Mouse (Mus musculus) embryonic facial prominence, embryonic 14.5 days (tissue): ENCODE measurements at regions not wholly inside any gene's neighbourhood (a gene's known extent, or its start where the extent isn't known, plus 50 kb on each side); places are given as distances from the start of the nearest gene placed in this dataset.
"Not testable (repeated sequence)": the region's sequence is repeated elsewhere in the genome, so short reads cannot be mapped to it uniquely, and the experiment has no call there.

Experiments
- ATAC-seq: fragments of 200-750 bp; cut with Nextera tagmentation; 2 replicates; pipeline ENCODE4 v1.8.0; 2017; ENCODE audit warnings: low read depth, moderate number of reproducible peaks, moderate TSS enrichment
- DNase-seq: peaks from one replicate; pipeline ENCODE4 v3.0.0-alpha.2; 2015; ENCODE audit warnings: low spot score
- H3K27ac ChIP-seq: fragments of 300-500 bp; sonication (generic); replicated peaks from 2 replicates; pipeline ENCODE4 v1.5.1; 2014; ENCODE audit warnings: low read depth, mild to moderate bottlenecking, low read length, moderate library complexity
- H3K27me3 ChIP-seq: fragments of 300-500 bp; sonication (generic); replicated peaks from 2 replicates; pipeline ENCODE4 v1.6.1; 2014; ENCODE audit warnings: low read length; ENCODE audit not compliant: control insufficient read depth, insufficient read depth
- H3K36me3 ChIP-seq: fragments of 300-500 bp; sonication (generic); 2 replicates; pipeline ENCODE4 v1.6.1; 2014; ENCODE audit warnings: low read length, mixed read lengths; ENCODE audit not compliant: control insufficient read depth, insufficient read depth
- H3K4me1 ChIP-seq: fragments of 300-500 bp; sonication (generic); 2 replicates; pipeline ENCODE4 v1.6.1; 2014; ENCODE audit warnings: antibody characterized with exemption, low read length; ENCODE audit not compliant: control insufficient read depth, insufficient read depth
- H3K4me2 ChIP-seq: fragments of 300-500 bp; sonication (generic); 2 replicates; pipeline ENCODE4 v1.6.1; 2014; ENCODE audit warnings: low read depth, mild to moderate bottlenecking, low read length, moderate library complexity, mixed read lengths
- H3K4me3 ChIP-seq: fragments of 300-500 bp; sonication (generic); 2 replicates; pipeline ENCODE4 v1.5.1; 2014; ENCODE audit warnings: low read depth, mild to moderate bottlenecking, low read length
- H3K9ac ChIP-seq: fragments of 300-500 bp; sonication (generic); 2 replicates; pipeline ENCODE4 v1.6.1; 2014; ENCODE audit warnings: low read depth, mild to moderate bottlenecking, low read length, moderate library complexity, mixed read lengths
- H3K9me3 ChIP-seq: fragments of 300-500 bp; sonication (generic); 2 replicates; pipeline ENCODE4 v1.6.1; 2016; ENCODE audit warnings: low read length; ENCODE audit not compliant: control insufficient read depth
- WGBS: fragments of 180-500 bp; shearing (Covaris S2); extraction: QIAGEN DNeasy Blood & Tissue Kit; methylation state at CpG from one replicate; pipeline ENCODE4 v1.1.7; 2014; 5-methylcytosine and 5-hydroxymethylcytosine counted together

GRCm38 (mm10) chr12:22030717-22031116, 613.3 kb upstream of the Ywhaq start:
- not testable (repeated sequence) for H3K4me1 ChIP-seq, ATAC-seq, H3K4me2 ChIP-seq, H3K9ac ChIP-seq, H3K36me3 ChIP-seq, H3K9me3 ChIP-seq, H3K27ac ChIP-seq, H3K27me3 ChIP-seq
- 23% methylated on average over 6 of the region's 45 CpGs for WGBS
- DNase-seq: peak; percentile 0
- H3K4me3 ChIP-seq: peak overlapping the region; percentile 13

- not testable (repeated sequence) for H3K9me3 ChIP-seq, H3K4me2 ChIP-seq, H3K4me1 ChIP-seq, DNase-seq, H3K27me3 ChIP-seq, H3K9ac ChIP-seq, ATAC-seq, H3K27ac ChIP-seq, H3K36me3 ChIP-seq
- WGBS: 12% methylated on average over 7 of the region's 45 CpGs
- H3K4me3 ChIP-seq: peak overlapping the region; percentile 13
Observed at GRCm38 (mm10) chr12:22030263-22030662, 612.8 kb upstream of the Ywhaq start.
